Mouse (Mus musculus) layer of hippocampus, postnatal 25 days (tissue): ENCODE measurements around the gene Apba3. TPM values are rescaled to one million over a fixed set of nuclear protein-coding genes. Genes with fewer than 3 reads are reported as not detected.

Experiments
- DNase-seq, 2 experiments: peaks; one replicate each; pipeline ENCODE4 v3.0.0; 2022; ENCODE audit warnings: mixed read lengths in 2 of 2, low spot score in 1 of 2; ENCODE audit errors: extremely low spot score in 1 of 2
- total RNA-seq, 2 experiments: library from RNA; stranded (reverse); gene quantifications; 2 replicates each; pipeline ENCODE4 v1.2.3; 2021

Apba3 gene
- total RNA-seq, 2 experiments from 2014 or later: 35.4 to 39.5 TPM

DNA sequence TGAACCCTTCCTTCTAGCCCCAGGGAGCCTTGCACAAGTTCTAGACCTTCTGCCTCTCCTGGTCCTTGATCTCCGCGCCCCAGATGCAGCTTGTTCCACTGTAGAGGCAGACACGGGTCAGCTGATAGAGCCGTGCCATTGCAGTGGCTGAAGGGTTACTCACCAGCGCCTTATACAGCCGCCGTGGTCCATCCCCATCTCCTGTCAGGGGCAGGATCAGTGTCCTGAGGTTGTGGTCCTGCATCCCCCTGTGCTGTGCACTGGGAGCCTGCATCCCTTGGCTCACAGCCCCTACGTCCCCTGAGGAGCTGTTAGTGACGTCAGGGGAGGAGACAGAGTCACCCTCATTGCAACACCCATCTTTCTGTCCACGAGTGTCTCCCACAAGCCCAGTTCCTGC lies 36.5 kb downstream of the Apba3 start:
- no peak for DNase-seq

- DNase-seq: no peak
These were observed 37.0 kb downstream of the Apba3 start for GRCm38 (mm10) chr10:81303761-81304160.

- peak in 1 of 2 experiments; percentile 68 for DNase-seq
These were observed 38.0 kb downstream of the Apba3 start for GRCm38 (mm10) chr10:81304597-81305238.

- DNase-seq: no peak
These were observed 38.9 kb downstream of the Apba3 start for GRCm38 (mm10) chr10:81305663-81306062.

DNA sequence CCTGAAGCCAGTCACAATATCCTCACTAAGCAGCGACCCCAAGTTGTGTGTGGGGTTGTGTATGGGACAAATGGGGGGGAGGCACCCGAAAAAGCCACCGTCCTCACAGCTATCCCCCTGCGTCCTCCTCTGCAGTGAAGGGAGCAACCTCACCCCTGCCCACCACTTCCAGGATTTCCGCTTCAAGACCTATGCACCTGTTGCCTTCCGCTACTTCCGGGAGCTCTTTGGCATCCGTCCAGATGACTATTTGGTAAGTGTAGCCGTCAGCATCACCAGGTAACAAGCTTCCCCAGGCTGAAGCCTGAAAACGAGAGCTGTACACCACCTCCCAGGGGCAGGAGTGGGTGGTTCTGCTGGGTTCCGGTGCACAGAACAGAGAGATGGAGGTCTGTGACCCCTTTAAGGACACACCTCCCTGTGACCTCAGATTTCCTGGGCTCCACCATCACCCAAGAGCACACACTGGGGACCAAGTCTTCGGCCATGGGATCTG lies 39.5 kb downstream of the Apba3 start:
- DNase-seq: no peak

GRCm38 (mm10) chr10:81306837-81307682 lies 40.3 kb downstream of the Apba3 start:
- DNase-seq: no peak

DNA sequence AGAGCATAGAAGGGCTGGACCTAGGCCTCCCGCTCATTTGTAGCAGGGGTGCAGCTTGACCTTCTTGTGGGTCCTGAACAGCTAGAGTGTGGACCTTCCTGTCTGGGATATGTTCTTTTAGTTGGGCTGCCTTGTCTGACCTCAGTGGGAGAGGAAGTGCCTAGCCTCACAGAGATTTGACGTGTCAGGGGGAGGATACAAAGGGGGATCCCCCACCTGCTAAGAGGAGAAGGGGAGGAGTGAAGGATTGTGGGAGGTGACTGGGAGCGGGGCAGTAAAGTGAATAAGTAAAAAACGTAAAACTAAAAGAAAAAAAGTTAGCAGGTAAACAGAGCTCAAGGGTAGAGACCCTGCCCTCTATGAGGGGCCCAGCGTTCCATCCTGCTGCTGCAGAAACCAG lies 42.8 kb downstream of the Apba3 start:
- DNase-seq: no peak

- no peak for DNase-seq
These were observed 46.8 kb downstream of the Apba3 start for GRCm38 (mm10) chr10:81313581-81313980.

GRCm38 (mm10) chr10:81314201-81314600 lies 47.4 kb downstream of the Apba3 start:
- DNase-seq: no peak

DNA sequence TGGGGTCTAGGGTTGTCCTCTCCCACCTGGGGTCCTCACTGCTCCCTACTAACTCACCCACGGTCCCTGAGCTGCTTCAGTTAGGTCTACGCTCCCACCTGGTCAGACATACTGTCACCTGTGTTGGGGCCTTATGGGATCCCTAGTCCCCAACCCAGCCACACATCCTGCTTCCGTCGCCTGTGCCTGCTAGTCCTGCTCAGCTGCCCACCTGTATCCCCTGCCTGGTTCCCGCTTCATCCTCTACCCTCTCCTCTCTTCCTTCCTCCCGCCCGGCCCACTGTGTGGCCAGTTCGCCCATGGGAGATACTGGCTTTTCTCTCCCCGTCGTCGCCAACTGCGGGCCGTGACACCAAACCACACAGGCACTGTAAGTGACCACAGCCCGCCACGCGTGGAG lies 48.8 kb downstream of the Apba3 start:
- no peak for DNase-seq

DNA sequence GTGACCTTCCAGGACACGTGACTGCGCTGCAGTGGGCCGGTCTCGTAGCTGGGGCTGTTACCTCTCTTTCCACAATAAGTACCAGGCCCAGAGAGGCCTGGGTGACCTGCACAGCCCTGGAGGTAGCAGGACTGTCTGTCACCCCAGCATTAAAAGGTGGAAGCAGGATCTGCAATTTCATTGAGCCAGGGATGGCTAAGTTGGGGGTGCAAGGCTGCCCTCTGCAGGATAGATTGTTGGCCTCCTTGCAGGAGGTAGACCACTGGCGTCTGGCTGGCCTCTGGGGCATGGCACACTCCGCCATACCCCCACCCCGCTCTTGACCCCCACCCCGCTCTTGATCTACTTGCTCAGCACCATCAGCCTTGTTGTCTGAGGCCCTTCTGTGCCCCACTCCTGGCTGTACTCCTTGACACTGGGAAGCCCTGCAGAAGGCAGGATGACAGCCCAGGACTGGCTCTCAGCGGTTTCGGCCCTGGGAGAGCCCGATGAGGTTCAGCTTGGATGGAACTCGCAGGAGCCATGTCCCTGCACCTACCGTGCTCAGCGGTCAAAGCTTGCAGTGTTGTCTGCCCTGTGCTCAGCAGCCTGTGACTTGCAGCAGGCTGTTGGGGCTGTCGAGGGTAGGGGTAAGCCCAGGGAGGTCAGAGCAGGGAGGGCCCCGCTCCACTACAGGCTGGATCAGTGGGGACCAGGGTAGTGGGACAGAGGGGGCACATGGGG lies 49.7 kb downstream of the Apba3 start:
- no peak for DNase-seq

GRCm38 (mm10) chr10:81317273-81317672 lies 50.5 kb downstream of the Apba3 start:
- DNase-seq: no peak

DNA sequence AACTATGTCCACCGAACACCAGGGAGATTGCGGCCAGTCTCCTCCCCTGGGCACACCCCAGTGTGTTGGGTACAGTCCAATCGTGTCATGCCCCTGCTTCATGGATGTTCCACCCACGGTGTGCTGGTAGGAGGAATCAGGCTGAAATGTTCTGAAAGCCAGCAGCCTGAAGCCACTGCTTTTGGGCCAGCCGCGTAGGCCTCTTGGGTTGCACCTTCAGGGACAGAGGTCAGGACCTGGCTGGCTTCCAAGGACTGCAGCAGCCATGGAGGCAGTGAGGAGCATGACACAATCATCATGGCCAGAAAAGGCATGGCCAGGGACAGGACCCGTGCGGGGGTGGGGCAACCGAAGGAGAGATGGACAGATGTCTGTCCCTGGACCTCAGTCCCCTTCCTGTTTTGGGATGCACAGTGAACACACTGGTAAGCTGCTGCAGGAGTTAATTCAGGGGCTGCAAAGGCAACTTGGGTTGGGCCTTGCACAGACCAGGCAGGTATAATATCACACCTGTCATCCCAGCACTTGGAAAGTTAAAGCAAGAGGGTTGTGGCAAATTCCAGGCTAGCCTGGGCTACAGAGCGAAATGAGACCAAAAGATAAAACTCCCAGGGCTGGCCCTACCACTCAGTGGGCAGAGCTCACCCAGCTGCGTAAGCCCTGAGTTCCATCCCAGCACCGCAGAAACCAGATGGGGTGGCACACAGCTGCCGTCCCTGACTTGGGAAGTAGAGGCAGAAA lies 52.0 kb downstream of the Apba3 start:
- DNase-seq: no peak

DNA sequence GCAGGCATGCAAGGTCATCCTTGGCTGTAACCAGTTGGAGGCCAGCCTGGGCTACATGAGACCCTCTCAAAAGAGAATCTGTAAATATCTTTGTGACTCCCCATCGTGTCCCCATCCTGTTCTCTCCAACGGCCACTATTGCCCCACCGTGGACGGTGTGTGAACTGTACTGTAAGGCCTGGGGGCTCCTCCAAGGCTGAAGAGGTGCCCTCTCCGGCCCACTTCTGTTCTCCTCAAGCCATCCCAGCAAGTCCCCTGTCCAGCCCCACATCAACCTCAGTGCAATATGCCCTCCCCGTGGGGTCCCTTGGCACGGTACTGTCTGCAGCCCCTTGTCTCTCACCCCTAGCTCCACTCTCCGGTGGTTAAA lies 52.6 kb downstream of the Apba3 start:
- DNase-seq: no peak

- peak; percentile 47 to 76 for DNase-seq
These were observed 53.2 kb downstream of the Apba3 start for GRCm38 (mm10) chr10:81319741-81320549.

DNA sequence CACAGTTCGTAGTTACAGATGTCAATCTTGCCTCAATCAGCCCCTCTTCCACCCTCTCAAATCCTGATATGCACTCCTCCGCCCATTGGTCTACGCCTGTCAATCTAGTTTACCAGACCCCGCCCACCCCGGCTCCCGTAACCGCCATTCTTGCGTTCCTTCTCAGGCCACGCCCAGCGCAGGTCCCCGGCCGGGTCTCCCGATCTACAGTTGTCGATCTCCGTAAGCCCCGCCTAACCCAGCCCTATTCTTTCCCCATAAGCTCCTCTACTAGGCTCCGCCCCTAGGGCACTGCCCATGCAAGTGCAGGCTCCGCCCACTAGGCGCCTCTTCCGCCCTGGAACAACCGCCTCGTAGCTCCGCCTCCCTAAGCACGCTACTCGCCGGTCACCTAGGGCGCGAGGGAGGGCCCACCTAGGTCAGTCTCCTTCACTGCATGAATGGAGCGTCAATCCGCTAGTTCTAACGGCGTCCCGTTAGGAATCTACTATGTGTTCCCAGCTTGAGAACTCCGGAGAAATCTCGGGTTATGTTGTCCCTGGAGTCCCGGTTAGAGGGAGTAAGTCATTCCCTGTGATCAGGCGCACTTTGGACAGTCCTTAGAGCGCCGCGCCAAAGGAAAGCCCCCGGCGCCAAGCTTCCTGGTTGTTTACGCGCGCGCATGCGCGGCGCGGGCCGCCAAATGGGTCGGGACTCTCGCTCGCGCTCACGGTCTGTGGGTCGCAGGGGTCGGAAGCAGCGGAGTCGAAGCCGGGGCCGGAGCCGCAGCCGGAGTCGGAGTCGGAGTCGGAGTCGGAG lies 54.0 kb downstream of the Apba3 start, which contains the start of gene Cactin:
Cactin (plus strand) TSS at position 554 of the 798 bp plus-strand sequence.
- peak; percentile 87 to 92 for DNase-seq

- DNase-seq: no peak
These were observed 54.7 kb downstream of the Apba3 start for GRCm38 (mm10) chr10:81321436-81321835.

- DNase-seq: no peak
These were observed 55.7 kb downstream of the Apba3 start for GRCm38 (mm10) chr10:81322444-81322843.
